Mouse (Mus musculus) thymus, adult 2 months (tissue): ENCODE results near the gene Fam174a. TPM values are rescaled to one million over a fixed set of nuclear protein-coding genes. Genes with fewer than 3 reads are reported as not detected.

ENCODE experiments used
- DNase-seq: peaks from one replicate; pipeline ENCODE4 v3.0.0; 2021
- H3K27ac ChIP-seq: fragments of 200-500 bp; 2 replicates; pipeline ENCODE4 v1.5.1; 2012; ENCODE audit warnings: low read length, control low read depth; ENCODE audit not compliant: control insufficient read depth, insufficient read depth
- H3K27me3 ChIP-seq: fragments of 200-500 bp; 2 replicates; pipeline ENCODE4 v1.6.1; 2012; ENCODE audit warnings: mild to moderate bottlenecking, low read length, moderate library complexity, mixed read lengths; ENCODE audit not compliant: control insufficient read depth, insufficient read depth
- H3K36me3 ChIP-seq: fragments of 200-500 bp; 2 replicates; pipeline ENCODE4 v1.6.1; 2012; ENCODE audit warnings: mild to moderate bottlenecking, low read length, moderate library complexity; ENCODE audit not compliant: control insufficient read depth, insufficient read depth
- H3K4me1 ChIP-seq: fragments of 200-500 bp; replicated peaks from 2 replicates; pipeline ENCODE4 v1.6.1; 2012; ENCODE audit warnings: low read length; ENCODE audit not compliant: control insufficient read depth, insufficient read depth
- H3K4me3 ChIP-seq: fragments of 200-500 bp; 2 replicates; pipeline ENCODE4 v1.5.1; 2012; ENCODE audit warnings: mild to moderate bottlenecking, low read length, control low read depth, moderate library complexity; ENCODE audit not compliant: control insufficient read depth, insufficient read depth
- CTCF ChIP-seq: fragments of 200-500 bp; IDR thresholded peaks from 2 replicates; pipeline ENCODE4 v1.5.1; 2012; ENCODE audit warnings: mild to moderate bottlenecking, control low read depth, low read length, moderate library complexity, borderline replicate concordance; ENCODE audit not compliant: control insufficient read depth, poor library complexity, insufficient read depth; ENCODE audit errors: extremely low read depth
- POLR2A ChIP-seq: fragments of 200-500 bp; IDR thresholded peaks from 2 replicates; pipeline ENCODE4 v1.6.1; 2012; ENCODE audit warnings: mild to moderate bottlenecking, low read length, control low read depth, moderate library complexity; ENCODE audit not compliant: control insufficient read depth, poor library complexity, insufficient read depth; ENCODE audit errors: extremely low read depth
- WGBS: fragments of 180-500 bp; shearing (Covaris S2); methylation state at CpG from one replicate; pipeline ENCODE4 v1.1.7; 2018; 5-methylcytosine and 5-hydroxymethylcytosine counted together
- polyA plus RNA-seq: library from polyadenylated mRNA; depleted of rRNA; stranded (reverse); fragments of >200 nt; gene quantifications from 2 replicates; pipeline ENCODE4 v1.2.3, GENCODE M21; 2012

Gene Fam174a
- polyA plus RNA-seq, 1 experiment = 15.9 TPM

GRCm38 (mm10) chr1:95343585-95344485 lies 30.4 kb downstream of the Fam174a start:
- H3K27me3 ChIP-seq = no peaks in the 10 kb centered on the region
- H3K36me3 ChIP-seq = no peaks in the 10 kb centered on the region
- no peak for DNase-seq
- no peak overlapping the region for H3K27ac ChIP-seq
- 95% methylated on average over 5 of the region's 5 CpGs for WGBS
- H3K4me1 ChIP-seq = no peaks in the 10 kb centered on the region
- H3K4me3 ChIP-seq = no peak overlapping the region
- TF ChIP-seq POLR2A (no peak), CTCF (no peak)

- H3K4me1 ChIP-seq = no peaks in the 10 kb centered on the region
- H3K4me3 ChIP-seq = no peak overlapping the region
- no peaks in the 10 kb centered on the region for H3K36me3 ChIP-seq
- no peak overlapping the region for H3K27ac ChIP-seq
- no peak for TF ChIP-seq POLR2A
- TF ChIP-seq CTCF = no peak
- no peaks in the 10 kb centered on the region for H3K27me3 ChIP-seq
- DNase-seq = no peak
- WGBS = 93% methylated on average over 1 of the region's 1 CpGs
Observed at GRCm38 (mm10) chr1:95354146-95354545, 40.7 kb downstream of the Fam174a start.

- Histone ChIP-seq H3K27ac (no peak overlapping the region), H3K4me3 (no peak overlapping the region), H3K4me1 (no peaks in the 10 kb centered on the region), H3K36me3 (no peaks in the 10 kb centered on the region), H3K27me3 (no peaks in the 10 kb centered on the region)
- no peak for DNase-seq
- WGBS = 77% methylated on average over 4 of the region's 4 CpGs
- no peak for TF ChIP-seq POLR2A
- no peak for TF ChIP-seq CTCF
Observed at GRCm38 (mm10) chr1:95356904-95357303, 43.5 kb downstream of the Fam174a start.

- Histone ChIP-seq H3K27me3 (no peaks in the 10 kb centered on the region), H3K36me3 (no peaks in the 10 kb centered on the region), H3K4me1 (no peaks in the 10 kb centered on the region), H3K4me3 (no peak overlapping the region), H3K27ac (no peak overlapping the region)
- DNase-seq = no peak
- TF ChIP-seq POLR2A (no peak), CTCF (no peak)
- WGBS = 92% methylated on average over 2 of the region's 2 CpGs
Observed at GRCm38 (mm10) chr1:95363692-95364091, 50.3 kb downstream of the Fam174a start.

GRCm38 (mm10) chr1:95366616-95367373 lies 53.4 kb downstream of the Fam174a start:
- TF ChIP-seq POLR2A = no peak
- TF ChIP-seq CTCF = no peak
- Histone ChIP-seq H3K27me3 (no peaks in the 10 kb centered on the region), H3K4me1 (no peaks in the 10 kb centered on the region), H3K36me3 (no peaks in the 10 kb centered on the region), H3K27ac (no peak overlapping the region), H3K4me3 (no peak overlapping the region)
- no peak for DNase-seq
- WGBS = 70% methylated on average over 4 of the region's 4 CpGs

GRCm38 (mm10) chr1:95367748-95368147 lies 54.3 kb downstream of the Fam174a start:
- 97% methylated on average over 4 of the region's 4 CpGs for WGBS
- Histone ChIP-seq H3K27ac (no peak overlapping the region), H3K27me3 (no peaks in the 10 kb centered on the region), H3K4me3 (no peak overlapping the region), H3K36me3 (no peaks in the 10 kb centered on the region), H3K4me1 (no peaks in the 10 kb centered on the region)
- no peak for DNase-seq
- TF ChIP-seq CTCF (no peak), POLR2A (no peak)
